Comparison of ENCODE assay signal across 11 mouse cellular contexts in genomic region chr19:28003474-28003873, GRCm38 (mm10). TPM values are rescaled to one million over a fixed set of nuclear protein-coding genes. Genes with fewer than 3 reads are reported as not detected.
A peak's percentile ranks its signal among the peaks of the same experiment; 100 is the strongest.
DNase-seq lines count a peak whose midpoint lies in the region; ATAC-seq and TF ChIP-seq lines count a peak whose summit lies in the region.
"Had no signal": no experiment of that assay in that cellular context is flagged by ENCODE, and none has a peak within 500 bp of the region (broad histone marks: within the 10 kb centered on the region; RNA-seq: fewer than 3 reads in every experiment).

No protein-coding gene starts in this region.

- H3K9ac ChIP-seq in heart, embryonic 11.5 days (ENCODE audit: low read depth, low read length) = no peak overlapping the region
- no peak overlapping the region for H3K9ac ChIP-seq in lung, embryonic 15.5 days

- DNase-seq in cerebellum, adult 2 months = peak; percentile 18 to 44
- no peak for DNase-seq in cerebellum, adult 11 months
- DNase-seq in heart, postnatal 36 days = no peak
- DNase-seq in lung, adult 18-20 months = no peak
- DNase-seq in right cerebral cortex, postnatal 10 days (ENCODE audit: low spot score in 2 of 2) = peak; percentile 36 to 65
- DNase-seq in thymus, postnatal 10 days (ENCODE audit: low spot score in 2 of 2) = no peak
- DNase-seq: adrenal gland, adult 2 months; retina, postnatal 1 day had no signal

- intact Hi-C loops in heart, postnatal 36 days (cut with DNase I) = no loop called here

- H3K27me3 ChIP-seq in cerebellum, adult 2 months (ENCODE audit: control insufficient read depth, insufficient read depth, low read length) = no peaks in the 10 kb centered on the region
- H3K27me3 ChIP-seq in heart, embryonic 11.5 days (ENCODE audit: control insufficient read depth, insufficient read depth, low read length) = no peaks in the 10 kb centered on the region
- H3K27me3 ChIP-seq in lung, embryonic 15.5 days = no peaks in the 10 kb centered on the region

- H3K4me1 ChIP-seq in cerebellum, adult 2 months (ENCODE audit: control insufficient read depth, insufficient read depth, low read length) = no peaks in the 10 kb centered on the region
- H3K4me1 ChIP-seq in heart, embryonic 11.5 days (ENCODE audit: control insufficient read depth, insufficient read depth, low read length) = peaks cover 4% of the 10 kb centered on the region; the same call in 1 of the 2 replicates
- peaks cover 7% of the 10 kb centered on the region for H3K4me1 ChIP-seq in lung, embryonic 15.5 days

- H3K4me2 ChIP-seq in heart, embryonic 11.5 days = peak overlapping the region; percentile 39
- no peak overlapping the region for H3K4me2 ChIP-seq in lung, embryonic 15.5 days

- WGBS in cerebellum, adult 2 months = 41% methylated on average over 1 of the region's 1 CpGs
- 39% methylated on average over 1 of the region's 1 CpGs for WGBS in heart, embryonic 11.5 days (ENCODE audit: insufficient replicate concordance)
- 52% methylated on average over 1 of the region's 1 CpGs for WGBS in lung, embryonic 15.5 days

- TF ChIP-seq CTCF in cerebellum, adult 2 months (IDR thresholded peaks at IDR 0.05; ENCODE audit: borderline replicate concordance, insufficient read depth, low read depth, low read length) = no peak

- H3K4me3 ChIP-seq in cerebellum, adult 2 months (replicated peaks; ENCODE audit: insufficient read depth, low read depth, low read length) = no peak overlapping the region
- no peak overlapping the region for H3K4me3 ChIP-seq in heart, embryonic 11.5 days (ENCODE audit: low read depth, low read length)
- no peak overlapping the region for H3K4me3 ChIP-seq in lung, embryonic 15.5 days

- H3K27ac ChIP-seq in cerebellum, adult 2 months (ENCODE audit: insufficient read depth, low read length) = no peak overlapping the region
- H3K27ac ChIP-seq in heart, embryonic 11.5 days (ENCODE audit: low read depth, low read length) = peak overlapping the region; percentile 82
- H3K27ac ChIP-seq in lung, embryonic 15.5 days = peak overlapping the region; percentile 66

- TF ChIP-seq POLR2A in cerebellum, adult 2 months (IDR thresholded peaks at IDR 0.05; ENCODE audit: borderline replicate concordance, insufficient read depth, low read length) = no peak

- no peaks in the 10 kb centered on the region for H3K36me3 ChIP-seq in heart, embryonic 11.5 days (ENCODE audit: control insufficient read depth, insufficient read depth, low read length)
- no peaks in the 10 kb centered on the region for H3K36me3 ChIP-seq in lung, embryonic 15.5 days

- no peaks in the 10 kb centered on the region for H3K9me3 ChIP-seq in heart, embryonic 11.5 days (replicated peaks; ENCODE audit: control insufficient read depth, low read length)
- no peaks in the 10 kb centered on the region for H3K9me3 ChIP-seq in lung, embryonic 15.5 days

- peak; percentile 49; the same call in 1 of the 2 replicates for ATAC-seq in heart, embryonic 11.5 days (replicated peaks; ENCODE audit: insufficient number of reproducible peaks, low FRiP score, low TSS enrichment)
- ATAC-seq in lung, embryonic 15.5 days (ENCODE audit: borderline replicate concordance, extremely low read depth, low FRiP score, low TSS enrichment) = no peak
- ATAC-seq: inflammation-experienced regulatory T-cells, adult 6 months had no signal

RNA-seq across cellular contexts. Expression of gene Rfx3, which starts 7.5 kb away (rescaled TPM):
- polyA plus RNA-seq in cerebellum, adult 2 months (2012; rRNA removed) = 7.8 and 8.7 TPM in 2 replicates
- polyA plus RNA-seq in heart, embryonic 11.5 days (2014; fragmentation: Nextera tagmentation; extraction: Ambion mirVana) = 8.3 and 10.3 TPM in 2 replicates
- total RNA-seq in heart, postnatal 36 days (2021) = 1 to 10 TPM; 2.6 to 4.8 TPM
- polyA plus RNA-seq in lung, embryonic 15.5 days (2015; fragmentation: Nextera tagmentation; extraction: Ambion mirVana) = 10.9 and 12.9 TPM in 2 replicates

Comparison
In these comparisons a context has a peak if more than half of its experiments do, and no peak if none do; other contexts are left out.
1. DNase-seq: peak in cerebellum, adult 2 months (2 of 2) and right cerebral cortex, postnatal 10 days (2 of 2); none in cerebellum, adult 11 months (single experiment), heart, postnatal 36 days (0 of 2), lung, adult 18-20 months (0 of 2) and thymus, postnatal 10 days (0 of 2).